Mouse (Mus musculus) hindbrain, embryonic 11.5 days (tissue): ENCODE measurements around the gene H2-DMb1. TPM values are rescaled to one million over a fixed set of nuclear protein-coding genes. Genes with fewer than 3 reads are reported as not detected.
A peak's percentile ranks its signal among the peaks of the same experiment; 100 is the strongest.

Source experiments
- ATAC-seq: fragments of 200-750 bp; cut with Nextera tagmentation; 2 replicates; pipeline ENCODE4 v1.8.0; 2017; ENCODE audit warnings: mild to moderate bottlenecking, moderate TSS enrichment, moderate library complexity; ENCODE audit not compliant: low FRiP score
- DNase-seq: peaks from one replicate; pipeline ENCODE4 v3.0.0-alpha.2; 2015; ENCODE audit warnings: low spot score
- H3K27ac ChIP-seq: fragments of 300-500 bp; sonication (generic); 2 replicates; pipeline ENCODE4 v1.5.1; 2014; ENCODE audit warnings: mild to moderate bottlenecking, low read depth, low read length
- H3K27me3 ChIP-seq: fragments of 300-500 bp; sonication (generic); 2 replicates; pipeline ENCODE4 v1.6.1; 2014; ENCODE audit warnings: mild to moderate bottlenecking, low read length, moderate library complexity, mixed read lengths; ENCODE audit not compliant: control insufficient read depth, insufficient read depth
- H3K36me3 ChIP-seq: fragments of 300-500 bp; sonication (generic); 2 replicates; pipeline ENCODE4 v1.6.1; 2014; ENCODE audit warnings: mild to moderate bottlenecking, low read length, moderate library complexity, mixed read lengths; ENCODE audit not compliant: control insufficient read depth, insufficient read depth
- H3K4me1 ChIP-seq: fragments of 300-500 bp; sonication (generic); replicated peaks from 2 replicates; pipeline ENCODE4 v1.6.1; 2014; ENCODE audit warnings: low read length, mixed read lengths; ENCODE audit not compliant: control insufficient read depth, insufficient read depth
- H3K4me2 ChIP-seq: fragments of 300-500 bp; sonication (generic); replicated peaks from 2 replicates; pipeline ENCODE4 v1.6.1; 2014; ENCODE audit warnings: mild to moderate bottlenecking, low read depth, low read length
- H3K4me3 ChIP-seq: fragments of 300-500 bp; sonication (generic); 2 replicates; pipeline ENCODE4 v1.5.1; 2014; ENCODE audit warnings: low read depth, low read length
- H3K9ac ChIP-seq: fragments of 300-500 bp; sonication (generic); 2 replicates; pipeline ENCODE4 v1.6.1; 2014; ENCODE audit warnings: low read depth, low read length
- H3K9me3 ChIP-seq: fragments of 300-500 bp; sonication (generic); 2 replicates; pipeline ENCODE4 v1.6.1; 2016; ENCODE audit warnings: low read length; ENCODE audit not compliant: control insufficient read depth
- WGBS: fragments of 180-500 bp; shearing (Covaris S2); extraction: QIAGEN DNeasy Blood & Tissue Kit; methylation state at CpG from one replicate; pipeline ENCODE4 v1.1.7; 2014; 5-methylcytosine and 5-hydroxymethylcytosine counted together
- polyA plus RNA-seq: library from polyadenylated mRNA; unstranded; fragments of >200 nt; fragmentation: Nextera tagmentation; extraction: Ambion mirVana; gene quantifications from 2 replicates; pipeline ENCODE4 v1.2.1, GENCODE M21; 2014

Gene H2-DMb1
- polyA plus RNA-seq, 1 experiment from 2014 or later, result 0.94 TPM

GRCm38 (mm10) chr17:34198521-34198912 lies 45.6 kb downstream of the H2-DMb1 start:
- no peak for ATAC-seq
- peak overlapping the region; percentile 33 for H3K4me3 ChIP-seq
- H3K27ac ChIP-seq, result no peak overlapping the region
- no peaks in the 10 kb centered on the region for H3K9me3 ChIP-seq
- peak overlapping the region; percentile 57 for H3K4me2 ChIP-seq
- DNase-seq, result no peak
- peaks cover 3% of the 10 kb centered on the region for H3K4me1 ChIP-seq
- H3K36me3 ChIP-seq, result no peaks in the 10 kb centered on the region
- peaks cover 50% of the 10 kb centered on the region for H3K27me3 ChIP-seq
- 7% methylated on average over 11 of the region's 11 CpGs for WGBS
- no peak overlapping the region for H3K9ac ChIP-seq

GRCm38 (mm10) chr17:34199050-34199619 lies 46.3 kb downstream of the H2-DMb1 start:
- H3K4me1 ChIP-seq, result peaks cover 3% of the 10 kb centered on the region
- no peak for ATAC-seq
- H3K9me3 ChIP-seq, result no peaks in the 10 kb centered on the region
- H3K27me3 ChIP-seq, result peaks cover 49% of the 10 kb centered on the region
- H3K4me3 ChIP-seq, result no peak overlapping the region
- H3K9ac ChIP-seq, result no peak overlapping the region
- no peak overlapping the region for H3K4me2 ChIP-seq
- 69% methylated on average over 12 of the region's 12 CpGs for WGBS
- no peaks in the 10 kb centered on the region for H3K36me3 ChIP-seq
- no peak for DNase-seq
- H3K27ac ChIP-seq, result no peak overlapping the region

- Histone ChIP-seq H3K27ac (no peak overlapping the region), H3K4me2 (no peak overlapping the region), H3K9ac (no peak overlapping the region), H3K4me1 (peaks cover 8% of the 10 kb centered on the region), H3K9me3 (no peaks in the 10 kb centered on the region), H3K4me3 (no peak overlapping the region), H3K36me3 (no peaks in the 10 kb centered on the region), H3K27me3 (peaks cover 49% of the 10 kb centered on the region)
- ATAC-seq, result no peak
- DNase-seq, result no peak
- 83% methylated on average over 10 of the region's 10 CpGs for WGBS
Measured at GRCm38 (mm10) chr17:34200047-34200446, 47.2 kb downstream of the H2-DMb1 start.

- H3K9me3 ChIP-seq, result no peaks in the 10 kb centered on the region
- no peak for DNase-seq
- H3K4me2 ChIP-seq, result no peak overlapping the region
- H3K4me1 ChIP-seq, result peaks cover 9% of the 10 kb centered on the region
- H3K9ac ChIP-seq, result no peak overlapping the region
- no peak for ATAC-seq
- H3K4me3 ChIP-seq, result no peak overlapping the region
- H3K27me3 ChIP-seq, result peaks cover 54% of the 10 kb centered on the region
- WGBS, result 88% methylated on average over 16 of the region's 16 CpGs
- no peaks in the 10 kb centered on the region for H3K36me3 ChIP-seq
- no peak overlapping the region for H3K27ac ChIP-seq
Measured at GRCm38 (mm10) chr17:34200772-34201505, 48.1 kb downstream of the H2-DMb1 start.

GRCm38 (mm10) chr17:34201506-34202055 lies 48.7 kb downstream of the H2-DMb1 start:
- H3K9me3 ChIP-seq, result no peaks in the 10 kb centered on the region
- WGBS, result 76% methylated on average over 7 of the region's 7 CpGs
- peaks cover 9% of the 10 kb centered on the region for H3K4me1 ChIP-seq
- H3K36me3 ChIP-seq, result no peaks in the 10 kb centered on the region
- no peak overlapping the region for H3K9ac ChIP-seq
- H3K27me3 ChIP-seq, result peaks cover 49% of the 10 kb centered on the region
- no peak overlapping the region for H3K4me2 ChIP-seq
- DNase-seq (no peak), ATAC-seq (no peak)
- H3K27ac ChIP-seq, result no peak overlapping the region
- H3K4me3 ChIP-seq, result no peak overlapping the region

GRCm38 (mm10) chr17:34202760-34203442 lies 50.0 kb downstream of the H2-DMb1 start:
- Histone ChIP-seq H3K4me3 (no peak overlapping the region), H3K27ac (no peak overlapping the region), H3K4me2 (no peak overlapping the region), H3K4me1 (peaks cover 9% of the 10 kb centered on the region), H3K27me3 (peaks cover 39% of the 10 kb centered on the region), H3K9ac (no peak overlapping the region), H3K36me3 (no peaks in the 10 kb centered on the region), H3K9me3 (no peaks in the 10 kb centered on the region)
- no peak for DNase-seq
- ATAC-seq, result 0 out of 2 replicates have a peak, but pooled peaks have one; percentile 35
- 77% methylated on average over 4 of the region's 4 CpGs for WGBS

- no peak for ATAC-seq
- peak within 1 kb of the TSS; percentile 39 for H3K9ac ChIP-seq
- peak within 1 kb of the TSS; percentile 89 for H3K4me2 ChIP-seq
- DNase-seq, result no peak
- H3K36me3 ChIP-seq, result no peaks in the 10 kb centered on the region
- H3K9me3 ChIP-seq, result no peaks in the 10 kb centered on the region
- 59% methylated on average over 5 of the region's 5 CpGs for whole genome bisulfite sequencing
- peaks cover 6% of the 10 kb centered on the region; the same call in 1 of the 2 replicates for H3K4me1 ChIP-seq
- no peak within 1 kb of the TSS for H3K27ac ChIP-seq
- peak within 1 kb of the TSS; percentile 61 for H3K4me3 ChIP-seq
- H3K27me3 ChIP-seq, result peaks cover 34% of the 10 kb centered on the region
Measured at GRCm38 (mm10) chr17:34203444-34203843, 50.6 kb downstream of the H2-DMb1 start, which contains the start of gene Tap2. Tap2 (plus strand) TSS chr17:34203527.

- H3K4me1 ChIP-seq, result peaks cover 6% of the 10 kb centered on the region; the same call in 1 of the 2 replicates
- no peak overlapping the region for H3K27ac ChIP-seq
- peak; percentile 90 for DNase-seq
- no peaks in the 10 kb centered on the region for H3K9me3 ChIP-seq
- H3K9ac ChIP-seq, result peak overlapping the region; percentile 39
- peaks cover 23% of the 10 kb centered on the region for H3K27me3 ChIP-seq
- H3K36me3 ChIP-seq, result no peaks in the 10 kb centered on the region
- peak overlapping the region; percentile 61 for H3K4me3 ChIP-seq
- ATAC-seq, result no peak
- peak overlapping the region; percentile 89 for H3K4me2 ChIP-seq
- WGBS, result under 1% methylated on average over 44 of the region's 44 CpGs
Measured at GRCm38 (mm10) chr17:34204303-34205010, 51.6 kb downstream of the H2-DMb1 start.
